ENCODE assay signal across 21 mouse cellular contexts in the genomic region with DNA sequence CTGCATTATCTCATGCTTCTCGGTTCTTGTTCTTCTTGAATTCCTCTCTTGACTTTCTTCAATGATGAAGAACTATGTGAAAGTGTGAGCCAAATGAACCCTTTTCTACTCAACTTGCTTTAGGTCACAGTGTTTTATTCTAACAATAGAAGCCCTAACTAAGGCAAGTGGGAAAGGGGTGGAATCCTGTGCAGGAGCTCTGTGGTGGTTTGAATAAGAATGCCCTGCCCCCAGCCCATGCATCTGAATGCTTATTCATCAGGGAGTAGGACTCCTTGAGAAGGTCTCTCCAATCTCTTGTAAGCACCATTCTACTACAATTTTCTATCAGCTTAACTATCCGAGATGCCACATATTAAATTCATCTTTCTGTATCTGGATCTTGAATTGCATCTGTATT.
DNase-seq lines count a peak whose midpoint lies in the region; ATAC-seq lines count a peak whose summit lies in the region.
"Had no signal": no experiment of that assay in that cellular context is flagged by ENCODE, and none has a peak within 500 bp of the region (broad histone marks: within the 10 kb centered on the region; RNA-seq: fewer than 3 reads in every experiment).

No protein-coding gene starts in this region.

- H3K27ac ChIP-seq in forebrain, embryonic 11.5 days (ENCODE audit: low read depth, low read length): no peak overlapping the region
- H3K27ac ChIP-seq: embryonic facial prominence, embryonic 10.5 days; embryonic facial prominence, embryonic 12.5 days; forebrain, embryonic 12.5 days; forebrain, embryonic 15.5 days had no signal

- no peaks in the 10 kb centered on the region for H3K4me1 ChIP-seq in forebrain, embryonic 11.5 days (replicated peaks; ENCODE audit: control insufficient read depth, insufficient read depth, low read length)
- H3K4me1 ChIP-seq: embryonic facial prominence, embryonic 10.5 days; embryonic facial prominence, embryonic 12.5 days; forebrain, embryonic 12.5 days; forebrain, embryonic 15.5 days had no signal

- intact Hi-C loops in left cerebral cortex, postnatal 25 days (cut with DNase I): no loop called here

- H3K27me3 ChIP-seq in forebrain, embryonic 11.5 days (ENCODE audit: control insufficient read depth, insufficient read depth, low read length): no peaks in the 10 kb centered on the region
- H3K27me3 ChIP-seq: embryonic facial prominence, embryonic 12.5 days; forebrain, embryonic 12.5 days; forebrain, embryonic 15.5 days; Patski had no signal

- H3K9ac ChIP-seq in forebrain, embryonic 11.5 days (ENCODE audit: low read length): no peak overlapping the region
- H3K9ac ChIP-seq: embryonic facial prominence, embryonic 12.5 days; forebrain, embryonic 12.5 days; forebrain, embryonic 15.5 days; forebrain, postnatal 0 days had no signal

- no peak overlapping the region for H3K4me2 ChIP-seq in forebrain, embryonic 11.5 days (ENCODE audit: low read depth, low read length, severe bottlenecking)
- H3K4me2 ChIP-seq: embryonic facial prominence, embryonic 12.5 days; forebrain, embryonic 12.5 days; forebrain, embryonic 15.5 days had no signal

- H3K9me3 ChIP-seq in forebrain, embryonic 11.5 days (ENCODE audit: control insufficient read depth, low read length): no peaks in the 10 kb centered on the region
- H3K9me3 ChIP-seq: embryonic facial prominence, embryonic 10.5 days; embryonic facial prominence, embryonic 12.5 days; forebrain, embryonic 12.5 days; forebrain, embryonic 15.5 days; G1E had no signal

- H3K36me3 ChIP-seq in forebrain, embryonic 11.5 days (ENCODE audit: control insufficient read depth, insufficient read depth, low read length): no peaks in the 10 kb centered on the region
- H3K36me3 ChIP-seq: embryonic facial prominence, embryonic 10.5 days; embryonic facial prominence, embryonic 12.5 days; forebrain, embryonic 12.5 days; forebrain, embryonic 15.5 days; G1E had no signal

- H3K4me3 ChIP-seq in forebrain, embryonic 11.5 days (ENCODE audit: low read depth, low read length): no peak overlapping the region
- H3K4me3 ChIP-seq: embryonic facial prominence, embryonic 10.5 days; embryonic facial prominence, embryonic 12.5 days; forebrain, embryonic 12.5 days; forebrain, embryonic 15.5 days had no signal

- DNase-seq in ES-CJ7 (ENCODE audit: low read depth, low spot score) (peak; percentile 98), R1 (ENCODE audit: low read depth, low spot score) (peak; percentile 97)
- no peak for DNase-seq in left cerebral cortex, postnatal 25 days (ENCODE audit: low spot score in 2 of 2)
- DNase-seq in layer of hippocampus, postnatal 10 days (ENCODE audit: low spot score in 2 of 2): no peak
- DNase-seq in forebrain, embryonic 11.5 days (ENCODE audit: low spot score): no peak
- DNase-seq: adrenal gland, adult 8-10 months; adrenal gland, postnatal 14 days; adrenal gland, postnatal 36 days; cerebellum, adult 11-12 months; cerebellum, adult 2 months; cerebellum, adult 9-10 months; cerebellum, postnatal 10 days; cerebellum, postnatal 25 days; forebrain, postnatal 0 days had no signal

- WGBS in forebrain, embryonic 11.5 days: 32% methylated on average over 2 of the region's 2 CpGs

- ATAC-seq in forebrain, embryonic 11.5 days (replicated peaks; ENCODE audit: low FRiP score): no peak
- ATAC-seq: activated CD4-positive, CD25-positive, alpha-beta regulatory T cell, adult 4 months; forebrain, embryonic 15.5 days; forebrain, postnatal 0 days; Patski had no signal

Comparison
In these comparisons a context has a peak if more than half of its experiments do, and no peak if none do; other contexts are left out.
1. DNase-seq: peak in ES-CJ7 (single experiment) and R1 (single experiment); none in left cerebral cortex, postnatal 25 days (0 of 2), layer of hippocampus, postnatal 10 days (0 of 2) and forebrain, embryonic 11.5 days (single experiment).